Mouse (Mus musculus) liver, embryonic 12.5 days (tissue): ENCODE results near the gene Adra2a. TPM values are rescaled to one million over a fixed set of nuclear protein-coding genes. Genes with fewer than 3 reads are reported as not detected.

Experiments used
- ATAC-seq: fragments of 200-750 bp; cut with Nextera tagmentation; 2 replicates; pipeline ENCODE4 v1.8.0; 2017; ENCODE audit warnings: moderate number of reproducible peaks, mild to moderate bottlenecking, moderate library complexity
- H3K27ac ChIP-seq: fragments of 300-500 bp; sonication (generic); 2 replicates; pipeline ENCODE4 v1.5.1; 2016; ENCODE audit warnings: mild to moderate bottlenecking
- H3K27me3 ChIP-seq: fragments of 300-500 bp; sonication (generic); replicated peaks from 2 replicates; pipeline ENCODE4 v1.6.1; 2016; ENCODE audit warnings: mild to moderate bottlenecking, moderate library complexity
- H3K36me3 ChIP-seq: fragments of 300-500 bp; sonication (generic); 2 replicates; pipeline ENCODE4 v1.6.1; 2016; ENCODE audit warnings: mild to moderate bottlenecking, moderate library complexity
- H3K4me1 ChIP-seq: fragments of 300-500 bp; sonication (generic); 2 replicates; pipeline ENCODE4 v1.6.1; 2016
- H3K4me2 ChIP-seq: fragments of 300-500 bp; sonication (generic); 2 replicates; pipeline ENCODE4 v1.6.1; 2016; ENCODE audit warnings: mild to moderate bottlenecking, moderate library complexity
- H3K4me3 ChIP-seq: fragments of 300-500 bp; sonication (generic); 2 replicates; pipeline ENCODE4 v1.5.1; 2016; ENCODE audit warnings: mild to moderate bottlenecking, moderate library complexity
- H3K9ac ChIP-seq: fragments of 300-500 bp; sonication (generic); 2 replicates; pipeline ENCODE4 v1.6.1; 2016; ENCODE audit warnings: mild to moderate bottlenecking, moderate library complexity
- H3K9me3 ChIP-seq: fragments of 300-500 bp; sonication (generic); replicated peaks from 2 replicates; pipeline ENCODE4 v1.6.1; 2016; ENCODE audit warnings: mild to moderate bottlenecking, moderate library complexity
- WGBS: fragments of 180-500 bp; shearing (Covaris S2); methylation state at CpG from one replicate; pipeline ENCODE4 v1.1.7; 2016; ENCODE audit not compliant: insufficient replicate concordance; 5-methylcytosine and 5-hydroxymethylcytosine counted together
- polyA plus RNA-seq: library from polyadenylated mRNA; unstranded; fragments of >200 nt; fragmentation: Nextera tagmentation; extraction: Ambion mirVana; gene quantifications from 2 replicates; pipeline ENCODE4 v1.2.1, GENCODE M21; 2016

The Adra2a gene
- polyA plus RNA-seq: 0.18 and 0.20 TPM in 2 replicates

DNA sequence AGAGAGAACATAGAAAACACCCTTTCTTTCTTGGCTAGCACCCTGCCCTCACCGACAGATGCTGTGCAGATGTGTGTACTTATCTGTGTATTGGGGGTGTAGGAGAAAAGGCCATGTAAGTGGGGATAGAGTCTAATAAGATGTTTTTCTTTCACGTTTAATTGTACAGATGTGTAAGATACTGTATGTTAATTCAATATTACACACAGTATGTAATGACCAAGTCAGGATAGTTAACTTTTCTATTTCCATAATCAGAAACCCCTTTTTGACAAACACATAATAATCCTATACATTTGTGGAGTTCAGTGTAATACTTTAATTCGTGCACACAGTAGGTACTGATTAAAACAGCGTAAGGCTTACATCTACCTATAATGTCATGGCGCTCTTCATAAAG is at the start of gene Adra2a:
Gene Adra2a, plus strand, starts transcription at position 301 of the 400 bp plus-strand sequence.
- peak within 1 kb of the TSS; percentile 75 for H3K4me2 ChIP-seq
- no peak within 1 kb of the TSS for H3K9ac ChIP-seq
- H3K9me3 ChIP-seq: no peaks in the 10 kb centered on the region
- WGBS: 53% methylated on average over 5 of the region's 5 CpGs
- no peak for ATAC-seq
- no peaks in the 10 kb centered on the region for H3K36me3 ChIP-seq
- no peak within 1 kb of the TSS for H3K27ac ChIP-seq
- H3K4me3 ChIP-seq: peak within 1 kb of the TSS; percentile 53
- peaks cover 69% of the 10 kb centered on the region for H3K27me3 ChIP-seq
- peaks cover 43% of the 10 kb centered on the region for H3K4me1 ChIP-seq

DNA sequence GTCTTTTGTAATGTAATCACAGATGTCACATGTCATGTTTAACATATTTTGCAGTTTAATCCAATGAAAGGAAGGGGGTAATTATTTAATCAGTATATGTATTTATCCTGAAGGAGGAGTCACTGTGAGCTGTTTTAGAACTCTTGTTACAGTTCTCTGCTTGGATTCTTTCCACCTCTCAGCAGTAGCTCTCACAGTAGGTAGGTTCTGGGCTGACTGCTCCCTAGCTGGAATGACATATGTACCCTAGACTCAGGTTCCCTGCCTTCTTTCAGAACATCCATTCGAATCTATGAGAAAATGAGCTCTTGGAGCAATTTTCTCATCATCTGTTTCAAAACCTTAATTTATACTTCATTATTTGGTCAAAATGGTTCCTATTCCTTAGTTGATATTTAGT is 49.7 kb upstream of the Adra2a start:
- H3K9me3 ChIP-seq: no peaks in the 10 kb centered on the region
- peaks cover 8% of the 10 kb centered on the region; the same call in 1 of the 2 replicates for H3K36me3 ChIP-seq
- H3K4me3 ChIP-seq: no peak overlapping the region
- H3K27ac ChIP-seq: no peak overlapping the region
- H3K4me2 ChIP-seq: no peak overlapping the region
- H3K4me1 ChIP-seq: peaks cover 10% of the 10 kb centered on the region
- H3K9ac ChIP-seq: no peak overlapping the region
- 84% methylated on average over 1 of the region's 1 CpGs for WGBS
- H3K27me3 ChIP-seq: no peaks in the 10 kb centered on the region
- no peak for ATAC-seq

DNA sequence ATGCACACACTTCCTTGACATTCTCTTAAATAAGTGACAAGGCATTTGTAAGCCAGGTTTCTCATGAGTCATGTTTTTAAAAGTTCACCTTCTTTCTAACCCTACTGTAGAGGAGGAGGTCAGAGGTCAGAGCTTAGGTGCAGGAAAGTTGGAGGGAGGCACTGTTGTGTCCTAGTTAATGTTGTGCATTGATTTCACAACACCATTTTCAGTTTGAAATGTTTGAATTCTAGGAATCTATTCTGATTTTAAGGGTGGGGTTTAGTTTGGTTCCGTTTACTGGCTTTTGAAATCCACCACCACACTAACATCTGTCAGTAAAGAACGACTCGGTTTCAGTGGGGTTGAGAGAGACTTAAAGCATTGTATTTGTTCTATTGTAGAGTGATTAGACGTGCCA is 33.0 kb upstream of the Adra2a start:
- H3K4me1 ChIP-seq: peaks cover 7% of the 10 kb centered on the region; the same call in 1 of the 2 replicates
- H3K27ac ChIP-seq: no peak overlapping the region
- H3K36me3 ChIP-seq: 0 out of 2 replicates have a peak, but pooled peaks cover 2% of the 10 kb centered on the region
- H3K9ac ChIP-seq: no peak overlapping the region
- no peak overlapping the region for H3K4me2 ChIP-seq
- ATAC-seq: no peak
- no peak overlapping the region for H3K4me3 ChIP-seq
- no peaks in the 10 kb centered on the region for H3K27me3 ChIP-seq
- H3K9me3 ChIP-seq: no peaks in the 10 kb centered on the region
- 67% methylated on average over 4 of the region's 4 CpGs for WGBS

DNA sequence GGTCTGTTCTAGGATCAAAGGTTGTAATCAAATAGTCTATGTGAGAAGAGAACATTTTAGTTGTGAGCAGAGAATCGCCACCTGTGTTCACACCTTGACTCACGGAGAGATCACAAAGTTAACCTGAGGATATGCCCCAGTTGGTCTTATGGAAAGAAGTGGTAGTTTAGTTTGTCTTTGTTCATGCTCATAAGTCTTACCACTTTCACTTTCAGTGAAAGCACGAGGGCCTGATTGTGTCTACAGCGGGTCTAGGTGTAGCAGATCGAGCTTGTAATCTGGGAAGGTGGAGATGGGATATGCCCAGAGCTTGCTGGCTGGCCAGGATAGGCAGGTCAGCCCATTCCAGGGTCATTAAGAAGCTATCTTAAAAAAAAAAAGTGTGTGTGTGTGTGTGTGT is 29.0 kb upstream of the Adra2a start:
- H3K4me2 ChIP-seq: no peak overlapping the region
- ATAC-seq: no peak
- WGBS: 86% methylated on average over 5 of the region's 5 CpGs

DNA sequence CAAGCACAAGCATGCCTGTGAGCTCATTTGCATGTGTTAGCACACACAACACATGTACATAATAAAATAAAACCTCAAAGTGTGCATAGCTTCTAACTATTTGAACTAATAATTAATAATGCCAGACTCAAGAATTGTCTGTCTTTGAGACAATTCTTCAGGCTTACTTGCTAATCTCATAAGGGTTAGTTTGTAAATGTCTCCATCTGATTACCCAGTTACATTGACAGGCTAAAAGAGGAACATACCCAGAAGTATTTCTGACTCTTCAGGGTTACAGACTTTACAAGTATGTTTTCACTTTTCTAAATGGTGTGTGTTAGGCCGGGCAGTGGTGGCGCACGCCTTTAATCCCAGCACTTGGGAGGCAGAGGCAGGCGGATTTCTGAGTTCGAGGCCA is 28.4 kb upstream of the Adra2a start:
- Histone ChIP-seq H3K27me3 (no peaks in the 10 kb centered on the region), H3K4me1 (peaks cover 4% of the 10 kb centered on the region; the same call in 1 of the 2 replicates), H3K4me2 (no peak overlapping the region), H3K9me3 (no peaks in the 10 kb centered on the region), H3K4me3 (no peak overlapping the region), H3K27ac (no peak overlapping the region), H3K36me3 (peaks cover 9% of the 10 kb centered on the region), H3K9ac (no peak overlapping the region)
- no peak for ATAC-seq
- WGBS: 83% methylated on average over 5 of the region's 5 CpGs

More for the DNA sequence above, 29.0 kb upstream of the Adra2a start:
- Histone ChIP-seq H3K36me3 (peaks cover 7% of the 10 kb centered on the region), H3K4me3 (no peak overlapping the region), H3K27ac (no peak overlapping the region), H3K9me3 (no peaks in the 10 kb centered on the region), H3K27me3 (no peaks in the 10 kb centered on the region), H3K4me1 (peaks cover 6% of the 10 kb centered on the region; the same call in 1 of the 2 replicates), H3K9ac (no peak overlapping the region)

DNA sequence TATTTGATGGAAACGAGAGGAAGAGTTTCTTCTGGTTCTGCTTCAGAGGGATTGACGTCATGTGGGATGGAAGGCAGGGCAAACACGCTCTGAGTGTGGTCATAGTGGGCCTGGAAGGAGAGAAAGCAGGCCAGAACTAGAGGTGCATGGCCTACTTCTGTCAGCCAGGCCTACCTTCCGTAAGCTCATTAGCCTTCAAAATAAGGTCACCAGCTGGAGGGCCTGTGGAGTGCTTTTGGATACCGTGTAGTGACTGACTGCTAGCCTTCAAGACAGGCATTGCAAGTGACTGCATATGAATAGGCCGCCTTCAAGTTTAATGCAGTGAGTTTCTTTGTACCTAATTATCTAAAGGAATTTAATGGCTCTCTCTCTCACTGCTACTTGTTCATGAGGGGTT is 8.9 kb upstream of the Adra2a start:
- Histone ChIP-seq H3K27ac (no peak overlapping the region), H3K36me3 (peaks cover 36% of the 10 kb centered on the region), H3K27me3 (no peaks in the 10 kb centered on the region), H3K4me1 (no peaks in the 10 kb centered on the region), H3K9ac (no peak overlapping the region), H3K9me3 (no peaks in the 10 kb centered on the region), H3K4me2 (no peak overlapping the region), H3K4me3 (no peak overlapping the region)
- 81% methylated on average over 6 of the region's 6 CpGs for WGBS
- no peak for ATAC-seq

DNA sequence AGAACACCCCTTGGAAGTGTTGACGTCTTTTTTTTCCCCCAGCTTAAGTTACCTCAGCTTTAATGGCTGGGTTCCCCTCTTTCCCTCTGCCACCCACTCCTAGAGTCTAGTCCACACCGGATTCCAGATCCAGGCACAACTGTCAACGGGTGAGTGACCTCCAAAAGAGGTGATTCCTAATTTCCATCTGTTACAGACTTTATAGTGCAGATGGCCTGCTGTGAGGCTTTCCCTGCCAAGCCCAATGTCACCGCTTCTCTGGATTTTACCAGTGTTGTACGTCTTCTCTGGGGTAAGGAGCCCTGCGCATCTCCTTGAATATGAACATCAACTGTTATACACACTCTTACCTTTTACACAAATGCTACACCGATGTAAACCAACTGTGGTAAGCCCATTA is 4.5 kb upstream of the Adra2a start:
- Histone ChIP-seq H3K36me3 (peaks cover 13% of the 10 kb centered on the region; the same call in 1 of the 2 replicates), H3K27me3 (peaks cover 25% of the 10 kb centered on the region), H3K9me3 (no peaks in the 10 kb centered on the region), H3K4me3 (no peak overlapping the region), H3K4me1 (peaks cover 8% of the 10 kb centered on the region; the same call in 1 of the 2 replicates), H3K4me2 (no peak overlapping the region), H3K9ac (no peak overlapping the region), H3K27ac (no peak overlapping the region)
- no peak for ATAC-seq
- 70% methylated on average over 7 of the region's 7 CpGs for WGBS

DNA sequence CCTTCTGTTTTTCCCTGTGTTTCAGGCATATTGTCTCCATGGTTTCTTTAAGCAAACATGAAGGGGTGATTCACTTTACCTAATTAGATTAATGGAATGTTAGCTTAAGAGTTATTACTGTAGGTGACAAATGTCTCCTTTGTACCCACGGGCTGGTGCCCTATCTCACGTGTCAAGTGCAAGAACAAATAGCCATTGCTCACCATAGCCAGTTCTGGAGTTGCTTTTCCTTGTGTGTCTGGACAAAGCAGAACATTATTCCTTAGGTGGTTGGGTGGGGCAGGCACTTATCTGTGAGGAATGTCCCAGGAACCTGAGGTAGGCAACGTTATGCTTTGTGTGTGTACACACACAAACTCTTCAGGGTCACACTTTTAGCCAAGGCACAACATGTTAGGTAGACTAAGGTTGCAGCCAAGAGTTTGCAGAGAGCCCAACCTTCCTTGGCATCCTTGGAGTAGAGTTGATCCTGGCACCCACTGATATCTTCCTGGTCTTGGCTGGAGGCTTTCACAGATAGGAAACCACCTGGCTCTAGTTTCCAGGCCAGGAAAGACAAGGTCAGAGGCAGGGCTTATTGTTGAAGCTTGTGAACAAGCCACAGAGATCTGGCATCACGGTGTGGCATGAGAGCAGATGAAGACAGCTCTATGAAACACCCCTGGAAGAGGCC is 3.5 kb upstream of the Adra2a start:
- peaks cover 35% of the 10 kb centered on the region for H3K27me3 ChIP-seq
- H3K9ac ChIP-seq: no peak overlapping the region
- ATAC-seq: no peak
- H3K4me2 ChIP-seq: no peak overlapping the region
- H3K27ac ChIP-seq: no peak overlapping the region
- peaks cover 18% of the 10 kb centered on the region for H3K4me1 ChIP-seq
- H3K36me3 ChIP-seq: peaks cover 7% of the 10 kb centered on the region; the same call in 1 of the 2 replicates
- 46% methylated on average over 4 of the region's 4 CpGs for WGBS
- H3K9me3 ChIP-seq: no peaks in the 10 kb centered on the region
- H3K4me3 ChIP-seq: no peak overlapping the region

DNA sequence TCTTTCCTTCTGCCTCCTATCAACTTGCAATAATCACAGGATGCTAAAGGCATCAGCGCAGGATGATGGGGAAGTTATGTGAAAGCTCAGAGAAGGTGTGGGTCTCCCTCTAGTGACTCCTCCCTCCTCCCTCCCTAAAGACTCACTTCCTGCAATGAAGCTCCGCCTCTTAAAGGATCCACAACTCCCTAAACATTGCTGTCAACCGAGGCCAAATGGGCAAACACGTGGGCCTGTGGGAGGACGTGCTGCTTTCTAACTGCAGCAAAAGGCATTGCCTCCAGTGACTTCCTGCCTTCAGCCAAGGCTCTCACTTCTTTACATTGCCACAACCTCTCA is 3.0 kb upstream of the Adra2a start:
- Histone ChIP-seq H3K4me2 (no peak overlapping the region), H3K27ac (no peak overlapping the region)
- no peak for ATAC-seq

DNA sequence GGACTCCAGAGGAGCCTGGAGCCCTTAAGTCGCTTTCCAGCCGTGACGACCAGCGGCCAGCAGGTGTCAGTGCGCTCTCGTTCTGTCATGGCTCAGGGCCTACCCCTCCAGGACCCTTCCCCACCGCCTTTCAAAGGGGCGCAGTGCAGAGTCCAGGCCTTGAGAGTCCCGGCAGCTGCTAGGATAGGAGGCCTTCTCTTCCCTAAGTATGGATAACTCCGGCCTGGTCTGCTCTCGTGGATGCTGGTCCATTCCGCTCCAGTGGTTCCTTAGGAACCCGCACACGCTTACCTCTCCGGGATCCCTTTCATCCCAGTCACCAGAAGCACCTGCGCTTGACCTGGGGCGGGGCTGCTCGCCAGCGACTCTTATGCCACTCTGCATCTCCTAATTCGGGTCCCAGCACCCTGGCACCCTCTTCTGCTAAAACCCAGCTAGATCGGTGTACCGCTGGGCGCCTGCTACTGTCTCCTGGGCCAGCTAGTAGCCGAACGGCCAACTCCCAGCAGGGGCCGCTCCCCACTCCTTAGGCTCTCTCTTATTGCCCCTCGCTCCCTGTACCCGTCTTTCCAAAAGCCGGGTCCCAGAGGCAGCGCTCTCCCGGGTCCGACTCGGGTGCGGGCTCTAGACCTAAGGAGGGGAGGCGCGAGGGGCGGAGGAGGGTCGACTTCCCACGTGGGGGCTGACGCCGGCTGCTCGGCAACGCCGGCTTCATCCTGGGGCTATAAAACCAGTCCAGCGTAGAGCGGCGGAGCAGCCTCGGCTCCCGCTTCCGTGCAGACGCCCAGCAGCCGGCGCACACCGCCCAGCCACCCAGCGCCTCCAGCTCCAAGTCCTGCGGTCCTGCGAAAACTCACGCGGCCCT is 788 bp downstream of the Adra2a start:
- peak; percentile 46; the same call in 1 of the 2 replicates for ATAC-seq
- Histone ChIP-seq H3K4me2 (peak overlapping the region; percentile 75), H3K4me3 (peak overlapping the region; percentile 53), H3K27ac (no peak overlapping the region), H3K9ac (no peak overlapping the region), H3K27me3 (peaks cover 78% of the 10 kb centered on the region), H3K36me3 (no peaks in the 10 kb centered on the region), H3K9me3 (no peaks in the 10 kb centered on the region), H3K4me1 (peaks cover 43% of the 10 kb centered on the region)
- 1% methylated on average over 59 of the region's 59 CpGs for WGBS

More for the DNA sequence above, 3.0 kb upstream of the Adra2a start:
- H3K27me3 ChIP-seq: peaks cover 40% of the 10 kb centered on the region
- H3K9ac ChIP-seq: no peak overlapping the region
- peaks cover 6% of the 10 kb centered on the region; the same call in 1 of the 2 replicates for H3K36me3 ChIP-seq
- H3K9me3 ChIP-seq: no peaks in the 10 kb centered on the region
- peaks cover 23% of the 10 kb centered on the region for H3K4me1 ChIP-seq
- no peak overlapping the region for H3K4me3 ChIP-seq
- WGBS: 16% methylated on average over 5 of the region's 5 CpGs

DNA sequence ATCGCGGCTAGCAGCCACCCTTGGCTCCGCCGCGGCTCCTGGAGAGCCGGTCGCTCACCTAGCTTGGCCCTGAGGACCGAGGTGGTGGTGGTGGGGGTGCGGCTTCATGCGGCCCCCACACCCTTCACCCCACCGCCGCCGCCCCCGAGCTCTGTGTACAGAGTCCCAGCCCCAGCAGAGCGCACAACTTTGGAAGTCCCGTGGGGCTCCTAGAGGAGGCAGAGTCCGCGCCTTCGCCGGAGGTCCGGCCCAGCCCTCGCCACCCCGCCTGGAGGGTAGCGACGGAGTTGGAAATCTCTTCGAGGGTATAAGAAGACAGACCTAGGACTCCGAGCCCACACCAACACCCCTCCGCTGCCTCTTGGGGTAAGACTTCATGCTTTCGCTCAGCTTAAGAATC is 1.5 kb downstream of the Adra2a start:
- ATAC-seq: no peak
- Histone ChIP-seq H3K4me2 (peak overlapping the region; percentile 75), H3K4me3 (peak overlapping the region; percentile 53), H3K27me3 (peaks cover 83% of the 10 kb centered on the region), H3K4me1 (peaks cover 43% of the 10 kb centered on the region), H3K9ac (no peak overlapping the region), H3K36me3 (no peaks in the 10 kb centered on the region), H3K9me3 (no peaks in the 10 kb centered on the region), H3K27ac (no peak overlapping the region)
- WGBS: 2% methylated on average over 29 of the region's 29 CpGs
